Mouse (Mus musculus) liver, postnatal 0 days (tissue): ENCODE data around the gene Tex101.
"Not testable (repeated sequence)": the region's sequence is repeated elsewhere in the genome, so short reads cannot be mapped to it uniquely, and the experiment has no call there.

Experiments
- CTCF ChIP-seq: sonication (generic); IDR thresholded peaks from 2 replicates; pipeline ENCODE4 v1.5.1; 2016; ENCODE audit warnings: antibody characterized with exemption, low read depth
- EP300 ChIP-seq: IDR thresholded peaks from 2 replicates; pipeline ENCODE4 v1.6.1; 2016; ENCODE audit warnings: antibody characterized with exemption, low read depth, mild to moderate bottlenecking

- TF ChIP-seq EP300, CTCF: not testable (repeated sequence)
These were observed 26.4 kb upstream of the Tex101 start for GRCm38 (mm10) chr7:24702841-24703240.
